Mouse (Mus musculus) T-cell, adult 2 months (primary cell): ENCODE measurements around the gene Grik4.

Source experiments
- DNase-seq: peaks from one replicate; pipeline ENCODE4 v3.0.0; 2022; ENCODE audit warnings: low spot score

Gene Grik4

DNA sequence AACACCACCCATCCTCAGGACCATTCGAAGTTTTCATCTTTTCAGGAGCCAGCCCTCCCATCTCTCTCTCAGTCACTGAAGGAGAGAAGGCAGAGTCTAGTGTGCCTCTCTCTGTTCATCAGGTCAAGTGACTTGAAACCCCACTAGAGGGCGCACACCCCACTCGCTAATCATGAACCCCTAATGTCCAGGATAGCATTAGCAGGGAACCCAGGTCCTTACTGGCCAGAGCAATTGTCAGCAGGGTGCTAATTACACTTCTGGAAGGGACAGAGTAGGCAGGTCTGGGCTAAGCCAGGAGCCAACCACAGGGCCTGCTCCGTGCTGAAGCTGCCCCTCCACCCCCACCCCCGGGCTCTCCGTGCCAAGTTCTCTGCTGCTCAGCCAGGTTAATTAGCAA lies 371.1 kb downstream of the Grik4 start:
- peak; percentile 12 for DNase-seq

- no peak for DNase-seq
Observed at GRCm38 (mm10) chr9:42565921-42566320, 378.4 kb downstream of the Grik4 start.

GRCm38 (mm10) chr9:42555186-42555585 lies 389.1 kb downstream of the Grik4 start:
- no peak for DNase-seq

DNA sequence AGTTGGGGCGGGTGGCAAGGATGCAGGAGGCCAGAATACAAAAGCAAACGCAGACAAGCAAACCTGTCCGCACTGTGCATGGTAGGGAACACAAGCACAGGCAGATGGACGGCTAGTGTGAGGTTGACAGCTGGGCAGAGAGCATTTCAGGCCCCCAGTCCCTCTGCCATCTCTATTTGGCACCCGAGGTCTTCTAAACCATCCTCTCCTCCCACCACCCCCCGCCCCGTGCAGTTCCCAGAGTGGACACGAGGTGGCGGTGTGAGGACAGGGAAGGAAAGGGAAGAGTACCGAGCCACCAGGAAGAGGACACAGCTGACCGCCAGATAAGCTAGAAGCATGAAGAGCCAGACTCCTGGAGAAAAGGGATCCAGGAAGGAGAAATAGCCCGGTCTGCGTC lies 394.2 kb downstream of the Grik4 start:
- DNase-seq = peak; percentile 45

- DNase-seq = no peak
Observed at GRCm38 (mm10) chr9:42548981-42549380, 395.3 kb downstream of the Grik4 start.

- no peak for DNase-seq
Observed at GRCm38 (mm10) chr9:42544521-42544920, 399.8 kb downstream of the Grik4 start.

DNA sequence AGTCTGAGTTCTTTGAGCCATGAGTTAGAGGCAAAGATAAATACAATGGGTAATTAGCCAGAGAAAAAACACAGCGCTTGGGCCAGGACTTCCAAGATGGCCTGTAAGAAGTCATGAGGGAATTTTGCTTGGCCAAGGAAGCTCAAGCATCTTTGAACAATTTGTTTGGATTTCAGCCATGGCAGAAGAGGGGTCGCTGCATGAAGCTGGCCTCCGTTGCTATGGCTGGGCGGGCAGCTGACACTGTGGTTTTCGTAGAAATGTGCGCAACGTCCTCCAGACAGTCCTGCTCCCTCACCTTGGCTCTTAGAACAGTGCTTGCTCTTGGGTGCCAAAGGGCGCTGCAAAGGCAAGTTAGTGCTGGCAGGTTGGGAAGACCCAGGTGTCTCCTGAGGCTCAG lies 410.8 kb downstream of the Grik4 start:
- no peak for DNase-seq

GRCm38 (mm10) chr9:42533041-42533440 lies 411.3 kb downstream of the Grik4 start:
- no peak for DNase-seq

- DNase-seq = no peak
Observed at GRCm38 (mm10) chr9:42531951-42532350, 412.3 kb downstream of the Grik4 start.

DNA sequence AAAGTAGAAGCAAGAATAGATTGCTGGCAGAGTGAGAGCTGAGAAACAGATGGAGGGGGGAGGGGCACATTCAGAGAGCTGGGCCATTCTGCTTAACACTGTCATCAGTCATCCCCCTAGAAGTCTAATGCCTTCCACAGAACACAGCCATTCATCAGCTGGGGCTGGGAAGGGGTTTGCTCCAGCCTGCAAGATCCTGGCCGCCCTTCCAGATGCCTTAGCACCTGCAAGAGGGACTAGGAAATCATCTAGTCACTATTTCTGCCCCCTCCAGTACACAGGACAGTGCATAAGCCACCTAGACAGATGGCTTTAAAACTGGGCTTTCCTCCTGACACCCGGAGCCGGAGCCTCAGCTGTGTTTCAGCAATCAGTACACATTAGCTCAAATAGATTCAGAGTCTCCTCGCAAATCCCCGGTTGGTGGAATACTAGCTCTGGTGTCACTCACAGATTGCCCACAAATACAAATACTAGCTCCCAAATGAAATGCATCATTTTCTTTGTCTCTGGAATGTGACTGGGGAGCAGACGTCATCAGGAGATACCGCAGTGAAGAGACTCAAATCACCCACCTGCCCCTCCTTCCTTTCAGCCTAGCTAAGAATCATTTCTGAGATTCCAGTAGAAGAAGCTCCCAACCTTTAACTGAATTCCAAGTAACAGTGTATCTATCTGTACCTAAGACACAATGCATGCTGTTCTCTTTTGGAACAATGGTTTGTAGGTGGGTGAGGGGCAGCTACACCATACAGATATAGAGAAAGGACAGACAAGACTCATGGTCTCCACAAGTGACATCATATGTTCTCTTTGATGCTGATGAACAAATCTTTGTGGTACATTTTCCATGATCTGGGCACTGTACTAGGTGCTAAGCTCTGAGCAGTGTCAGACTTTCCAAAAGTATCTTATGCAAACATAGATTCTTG lies 413.8 kb downstream of the Grik4 start:
- DNase-seq = no peak

- DNase-seq = peak; percentile 56
Observed at GRCm38 (mm10) chr9:42520587-42521084, 423.7 kb downstream of the Grik4 start.

GRCm38 (mm10) chr9:42518163-42518562 lies 426.1 kb downstream of the Grik4 start:
- no peak for DNase-seq

- no peak for DNase-seq
Observed at GRCm38 (mm10) chr9:42513159-42513558, 431.1 kb downstream of the Grik4 start.

DNA sequence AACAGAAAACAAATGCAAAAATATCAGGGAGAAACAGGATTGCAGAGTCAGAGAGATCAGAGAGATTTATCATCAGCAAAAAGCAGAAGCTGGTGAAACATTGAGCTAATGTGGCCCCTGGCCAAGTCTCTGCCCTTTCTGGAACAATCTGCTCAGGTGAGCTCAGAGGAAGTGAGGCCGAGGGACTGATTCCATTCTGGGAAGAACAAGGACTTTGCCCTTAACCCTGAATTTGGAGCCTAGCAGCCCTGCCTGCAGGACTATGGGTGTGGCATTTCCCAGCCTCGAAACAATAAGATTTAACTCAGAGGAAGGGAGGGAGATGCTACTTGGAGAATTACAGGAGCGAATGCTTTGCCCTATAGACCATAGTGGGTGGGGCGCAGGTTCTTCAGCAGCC lies 432.0 kb downstream of the Grik4 start:
- no peak for DNase-seq

GRCm38 (mm10) chr9:42508235-42508634 lies 436.1 kb downstream of the Grik4 start:
- DNase-seq = no peak

- DNase-seq = no peak
Observed at GRCm38 (mm10) chr9:42507709-42508108, 436.6 kb downstream of the Grik4 start, which contains the start of gene Tbcel. Tbcel (minus strand) TSS chr9:42507809.

DNA sequence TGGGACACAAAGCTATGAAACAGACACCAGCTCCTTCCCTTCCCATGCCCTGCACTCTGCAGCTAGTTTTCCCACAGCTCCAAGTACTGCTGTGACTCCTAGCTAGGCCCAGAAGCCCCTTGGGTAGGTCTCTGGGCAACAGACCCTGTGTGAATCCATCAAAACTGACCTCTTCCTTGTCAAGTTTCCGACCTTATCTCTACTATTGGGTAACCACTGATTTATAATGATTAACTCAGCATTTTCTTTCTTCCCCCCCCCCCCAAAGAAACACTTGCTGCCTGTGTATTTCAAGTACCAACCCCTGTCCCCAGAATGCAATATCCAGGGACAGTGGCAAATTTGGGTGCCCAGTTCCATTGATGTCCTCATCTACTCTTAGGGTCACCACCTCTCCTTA lies 437.3 kb downstream of the Grik4 start:
- no peak for DNase-seq

DNA sequence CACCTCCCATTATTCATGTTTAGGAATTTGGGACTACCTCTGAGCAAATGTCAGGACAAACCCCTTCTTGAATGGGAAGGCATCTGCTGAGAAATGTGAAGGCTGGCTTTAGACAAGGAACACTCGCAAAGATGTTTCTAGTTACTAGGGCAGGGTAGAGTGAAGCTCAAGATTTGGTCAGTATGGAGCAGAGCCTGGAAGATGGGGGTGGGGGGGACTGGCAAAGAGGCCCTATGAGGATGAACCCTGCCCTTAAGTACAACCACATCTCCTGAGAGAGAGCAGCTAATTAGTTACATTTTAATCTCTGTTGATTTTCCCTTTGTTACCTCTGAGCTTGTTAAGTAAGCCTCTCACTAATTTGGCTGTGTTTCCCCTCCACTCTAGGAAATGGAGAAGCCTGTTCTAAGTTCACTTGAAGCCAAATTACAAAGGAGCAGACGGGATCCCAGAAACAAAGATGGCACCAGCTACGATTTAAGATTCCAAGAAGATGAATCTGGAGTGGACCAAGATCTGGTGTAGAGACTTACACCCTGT lies 439.3 kb downstream of the Grik4 start:
- DNase-seq = no peak

DNA sequence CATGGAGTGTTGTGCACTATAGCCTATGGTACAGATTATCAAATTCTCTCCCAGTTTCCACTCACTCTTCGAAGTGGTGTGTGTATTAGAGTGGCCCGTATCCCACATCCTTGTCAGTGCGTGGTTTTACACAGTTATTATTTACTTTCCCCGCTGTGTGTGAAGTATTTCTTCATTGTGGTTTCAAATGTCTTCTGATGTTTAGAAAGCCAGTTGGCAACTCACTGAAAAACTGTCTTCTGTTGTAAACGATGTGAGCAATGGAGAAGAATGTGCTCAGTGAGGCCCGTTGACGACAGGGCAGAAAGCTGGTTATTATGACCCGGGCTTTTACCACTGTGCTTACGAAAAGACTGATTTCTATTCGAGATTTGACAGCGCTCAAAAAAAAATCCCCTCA lies 439.7 kb downstream of the Grik4 start:
- no peak for DNase-seq

DNA sequence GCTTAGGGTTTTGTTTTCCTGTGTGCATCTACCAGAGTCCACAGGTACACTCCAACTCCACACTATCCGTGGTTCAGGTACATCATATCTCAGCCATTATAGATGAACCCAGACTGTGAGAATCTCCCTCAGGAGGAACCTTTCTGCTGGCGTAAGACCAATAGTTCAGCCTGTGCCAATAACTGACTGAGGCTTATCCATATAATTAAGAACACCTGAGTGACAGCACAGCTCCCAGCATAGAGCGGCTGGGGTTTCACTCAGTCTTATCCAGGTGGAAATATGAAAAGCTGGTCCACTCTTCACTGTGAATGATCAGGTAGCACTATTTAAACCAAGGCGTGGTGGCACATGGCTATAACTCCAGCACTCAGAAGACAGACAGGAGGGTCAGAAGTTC lies 440.6 kb downstream of the Grik4 start:
- no peak for DNase-seq

DNA sequence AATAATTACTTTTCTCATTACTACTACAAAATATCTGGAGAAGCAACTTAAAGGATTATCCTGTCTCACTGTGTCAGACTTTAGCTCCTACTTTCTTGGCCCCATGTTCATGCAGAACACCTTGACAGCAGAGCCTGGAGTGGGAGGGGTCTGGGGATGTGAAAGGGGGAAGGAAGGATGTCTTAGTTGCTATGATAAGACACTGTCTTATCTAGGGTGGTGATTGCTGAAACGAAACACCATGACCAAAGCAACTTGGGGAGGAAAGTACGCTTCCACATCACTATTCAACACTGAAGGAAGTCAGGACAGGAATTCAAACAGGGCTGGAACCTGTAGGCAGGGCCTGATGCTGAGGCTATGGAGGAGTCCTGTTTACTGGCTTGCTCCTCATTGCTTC lies 448.0 kb downstream of the Grik4 start:
- no peak for DNase-seq

GRCm38 (mm10) chr9:42491780-42492179 lies 452.5 kb downstream of the Grik4 start:
- no peak for DNase-seq

DNA sequence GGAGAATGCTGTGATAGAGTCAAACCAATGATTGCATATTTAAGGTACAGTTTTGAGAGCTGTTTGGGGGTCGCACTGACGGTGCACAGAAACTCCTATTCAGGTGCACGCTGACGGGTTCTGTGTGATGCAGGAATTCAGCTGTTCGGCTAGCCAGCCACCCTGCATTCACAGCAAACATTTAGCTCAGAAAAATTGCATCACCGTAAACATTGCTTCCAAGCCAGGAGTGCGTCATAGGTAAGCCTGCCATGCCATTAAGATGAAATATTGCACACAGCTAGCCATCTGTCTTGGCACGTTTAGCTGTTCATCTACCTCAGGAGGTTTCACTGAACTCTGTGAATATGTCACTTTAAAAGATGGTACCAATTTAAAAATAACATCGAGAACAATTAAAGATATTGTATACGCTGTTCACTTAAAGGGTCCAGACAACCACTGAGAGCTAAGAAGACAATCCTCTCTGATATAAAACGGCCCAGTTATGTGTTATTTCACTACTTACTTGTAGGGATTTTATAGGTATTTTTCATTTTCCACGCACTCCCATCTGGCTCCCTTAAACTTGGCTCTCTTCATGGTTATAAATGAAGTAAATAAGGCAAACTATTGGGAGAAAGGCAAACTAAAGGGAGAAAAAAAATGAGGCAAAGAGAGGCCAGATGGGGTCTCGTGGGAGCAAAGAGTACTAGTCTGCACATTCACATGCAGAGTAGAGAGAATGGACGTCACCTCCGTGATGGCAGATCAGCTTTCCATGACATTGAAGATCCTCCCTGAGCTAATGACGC lies 453.5 kb downstream of the Grik4 start:
- no peak for DNase-seq
